Mouse (Mus musculus) ES-E14 (cell line): ENCODE results near the gene Fgd4.

Experiments used
- CHD2 ChIP-seq: IDR thresholded peaks from 2 replicates; pipeline ENCODE4 v1.6.1; 2014; ENCODE audit warnings: mild to moderate bottlenecking, low read depth, low read length, inconsistent platforms
- HCFC1 ChIP-seq: IDR thresholded peaks from 2 replicates; pipeline ENCODE4 v1.6.1; 2012; ENCODE audit warnings: low read length, inconsistent platforms, borderline replicate concordance; ENCODE audit not compliant: insufficient read depth
- MAFK ChIP-seq: IDR thresholded peaks from 2 replicates; pipeline ENCODE4 v1.6.1; 2014; ENCODE audit warnings: mild to moderate bottlenecking, low read depth, low read length, inconsistent platforms; ENCODE audit not compliant: insufficient read depth
- ZC3H11A ChIP-seq: IDR thresholded peaks from 2 replicates; pipeline ENCODE4 v1.6.1; 2012; ENCODE audit warnings: low read depth, mild to moderate bottlenecking, inconsistent platforms, low read length, borderline replicate concordance

GRCm38 (mm10) chr16:16535232-16535631 lies 65.1 kb downstream of the Fgd4 start:
- TF ChIP-seq HCFC1 (no peak), MAFK (no peak), ZC3H11A (no peak), CHD2 (no peak)
